Mouse (Mus musculus): ENCODE results near the gene Kifc1.

Kifc1 gene

DNA sequence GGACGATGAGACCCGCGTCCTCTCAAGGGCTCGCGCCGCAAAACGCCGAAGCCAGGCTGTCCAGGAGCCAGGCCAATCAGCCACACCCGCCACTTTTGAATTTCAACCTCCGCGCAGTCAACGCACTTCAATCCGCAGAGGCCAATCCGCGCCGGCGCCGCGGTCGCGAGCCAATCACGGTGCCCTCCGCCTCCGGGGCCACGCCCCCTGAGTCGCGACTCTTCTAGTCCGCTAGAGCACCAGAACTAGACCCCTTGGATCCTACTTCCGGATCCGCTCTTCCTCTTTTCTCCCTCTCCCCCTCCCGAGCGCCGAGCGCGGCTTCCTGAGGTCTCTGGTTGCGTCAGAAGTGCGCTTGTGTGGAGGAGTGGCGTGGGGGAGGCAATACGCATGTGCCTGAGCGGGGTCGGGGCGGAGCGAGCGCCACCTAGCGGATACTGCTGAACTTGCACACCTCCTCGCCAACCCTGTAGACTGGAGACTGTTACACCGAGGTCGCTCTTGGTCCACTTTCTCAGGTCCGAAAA, at the start of gene Kifc1:
Kifc1 (minus strand) TSS at position 129 of the 527 bp plus-strand sequence.
- in situ Hi-C loops (cut with MboI): no loop called here

DNA sequence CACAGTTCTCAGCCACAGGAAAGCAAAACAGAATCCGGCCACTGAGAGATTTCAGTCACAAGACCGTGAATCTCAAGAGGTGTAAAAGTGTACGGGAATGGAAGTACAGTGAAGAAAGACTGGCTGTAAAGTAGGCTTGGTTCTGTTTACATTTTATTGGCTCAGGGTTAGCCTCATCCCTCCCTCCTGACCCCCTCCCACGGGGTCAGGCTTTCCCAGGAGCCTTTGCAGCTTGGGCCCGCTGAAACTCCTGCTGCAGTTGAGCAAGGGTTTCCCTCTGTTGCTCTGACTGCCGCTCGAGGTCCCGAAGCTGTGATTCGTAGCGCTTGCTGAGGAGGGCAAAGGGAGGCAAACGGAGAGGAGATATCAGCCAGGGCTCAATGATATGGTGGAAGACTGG, 48.3 kb upstream of the Kifc1 start:
- in situ Hi-C loops (cut with MboI): no loop called here

DNA sequence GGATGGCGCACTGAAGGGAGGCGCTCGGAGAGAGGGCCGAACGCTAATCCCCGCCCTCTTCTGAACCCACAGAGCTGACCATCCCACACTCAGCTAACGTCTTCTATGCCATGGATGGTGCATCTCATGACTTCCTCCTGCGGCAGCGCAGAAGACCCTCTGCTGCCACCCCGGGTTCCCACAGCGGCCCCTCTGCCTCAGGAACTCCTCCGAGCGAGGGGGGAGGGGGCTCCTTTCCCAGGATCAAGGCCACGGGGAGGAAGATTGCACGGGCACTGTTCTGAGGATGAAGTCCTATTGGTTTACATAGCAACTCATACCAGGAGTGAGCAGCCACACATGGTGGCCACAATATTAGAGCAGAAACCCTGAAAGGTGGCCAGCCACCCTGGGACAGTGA, 46.5 kb upstream of the Kifc1 start:
- in situ Hi-C loops (cut with MboI): no loop called here

DNA sequence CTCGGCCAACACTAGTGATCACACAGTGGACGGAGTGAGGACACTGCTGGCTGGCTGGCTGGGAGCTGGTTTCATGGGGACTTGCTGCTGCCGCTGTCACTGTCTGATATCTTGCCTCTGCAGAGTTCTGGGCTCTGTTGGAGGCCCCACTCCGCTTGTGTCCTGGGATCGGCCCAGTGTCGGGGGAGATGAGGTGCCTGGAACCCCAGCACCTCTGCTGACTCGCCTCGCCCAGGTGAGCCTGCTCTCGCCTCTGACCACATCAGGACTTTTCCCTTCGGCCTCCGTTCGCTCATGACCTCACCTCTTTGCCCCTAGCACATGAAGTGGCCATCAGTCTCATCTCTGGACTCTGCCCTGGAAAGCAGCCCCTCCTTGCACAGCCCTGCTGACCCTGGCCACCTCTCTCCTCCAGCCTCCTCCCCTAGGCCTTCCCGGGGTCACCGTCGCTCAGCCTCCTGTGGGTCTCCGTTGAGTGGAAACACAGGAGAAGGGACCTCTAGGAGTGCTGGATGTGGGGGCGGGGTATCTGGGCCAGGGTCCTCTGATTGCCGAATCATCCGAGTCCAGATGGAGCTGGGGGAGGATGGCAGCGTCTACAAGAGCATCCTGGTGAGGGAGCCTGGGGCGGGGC, 45.1 kb upstream of the Kifc1 start:
- in situ Hi-C loops (cut with MboI): no loop called here

DNA sequence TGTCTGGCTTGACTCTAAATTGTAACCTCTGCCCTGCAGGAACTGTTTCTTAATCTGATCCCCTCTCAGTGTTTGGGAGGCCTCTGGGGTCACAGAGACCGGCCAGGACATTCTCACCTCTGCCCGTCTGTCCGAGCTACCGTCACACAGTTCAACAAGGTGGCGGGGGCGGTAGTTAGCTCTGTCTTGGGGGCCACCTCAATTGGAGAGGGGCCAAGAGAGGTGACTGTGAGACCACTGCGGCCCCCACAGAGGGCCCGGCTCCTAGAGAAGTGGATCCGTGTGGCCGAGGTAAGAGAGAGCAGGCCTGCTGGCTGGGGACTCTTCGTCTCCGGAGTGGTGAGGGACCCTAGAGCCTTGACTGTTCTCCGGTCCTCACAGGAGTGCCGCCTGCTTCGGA, 42.5 kb upstream of the Kifc1 start:
- in situ Hi-C loops (cut with MboI): no loop called here

DNA sequence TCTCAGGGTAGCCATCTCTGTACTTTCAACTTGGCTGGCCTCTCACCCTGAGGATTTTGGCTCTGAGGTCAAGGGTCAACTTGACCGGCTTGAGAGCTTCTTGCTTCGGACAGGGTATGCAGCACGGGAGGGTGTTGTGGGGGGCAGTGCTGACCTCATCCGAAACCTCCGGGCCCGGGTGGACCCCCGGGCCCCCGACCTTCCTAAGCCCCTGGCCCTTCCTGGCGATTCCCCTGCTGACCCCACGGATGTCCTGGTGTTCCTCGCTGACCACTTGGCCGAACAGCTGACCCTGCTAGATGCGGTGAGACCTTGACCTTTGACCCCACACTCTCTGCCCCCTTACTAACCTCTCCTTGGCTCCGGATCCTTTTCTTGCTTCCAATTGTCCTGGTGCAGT, 42.0 kb upstream of the Kifc1 start:
- in situ Hi-C loops (cut with MboI): no loop called here

DNA sequence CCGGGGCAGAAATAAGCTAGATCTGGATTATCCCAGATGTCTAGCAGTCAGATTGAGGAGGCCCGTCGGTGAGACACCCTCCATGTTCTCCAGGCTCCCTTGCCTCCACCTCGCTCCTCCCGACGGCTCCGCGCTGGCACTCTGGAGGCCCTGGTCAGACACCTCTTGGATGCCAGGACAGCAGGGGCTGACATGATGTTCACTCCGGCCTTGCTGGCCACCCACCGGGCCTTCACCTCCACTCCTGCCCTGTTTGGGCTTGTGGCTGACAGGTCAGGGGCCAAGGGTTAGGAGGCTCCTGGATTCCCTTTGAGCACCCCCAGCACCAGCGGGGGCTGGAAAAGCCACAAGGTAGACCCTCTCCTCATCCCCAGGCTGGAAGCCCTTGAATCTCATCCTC, 41.5 kb upstream of the Kifc1 start:
- in situ Hi-C loops (cut with MboI): no loop called here

DNA sequence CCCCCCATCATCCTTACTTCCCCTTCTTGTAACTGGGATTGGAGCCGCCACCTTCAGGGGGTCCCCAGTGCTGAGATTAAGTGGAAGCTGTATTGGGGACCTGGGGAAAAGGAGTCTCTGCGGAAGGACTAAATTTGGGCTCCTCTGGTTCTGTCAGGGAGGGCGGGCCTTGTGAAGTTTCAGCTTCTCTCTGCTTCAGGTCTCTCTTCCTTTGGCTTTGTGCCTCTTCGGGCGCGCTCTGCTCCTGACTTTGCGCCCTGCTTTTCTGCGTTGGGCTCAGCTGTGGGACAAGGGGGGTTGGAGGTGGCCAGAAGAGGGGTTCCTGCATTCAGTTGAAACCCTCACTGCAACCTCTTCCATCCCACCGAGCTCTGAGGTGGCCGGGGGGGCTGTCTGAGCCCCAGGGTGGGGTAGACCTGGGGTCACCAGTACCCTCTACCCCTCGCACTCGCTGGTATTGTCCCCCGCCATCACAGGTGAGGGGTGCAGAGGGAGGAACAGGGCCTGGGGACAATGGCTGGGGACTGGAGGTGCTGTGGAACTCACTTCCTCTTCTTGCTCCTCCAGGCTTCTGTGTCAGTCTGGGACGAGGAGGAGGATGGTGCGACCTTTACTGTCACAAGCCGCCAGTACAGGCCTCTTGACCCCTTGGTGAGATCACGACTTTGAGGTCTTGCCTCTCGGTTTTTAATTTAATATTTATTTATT, 40.9 kb upstream of the Kifc1 start:
- in situ Hi-C loops (cut with MboI): no loop called here

DNA sequence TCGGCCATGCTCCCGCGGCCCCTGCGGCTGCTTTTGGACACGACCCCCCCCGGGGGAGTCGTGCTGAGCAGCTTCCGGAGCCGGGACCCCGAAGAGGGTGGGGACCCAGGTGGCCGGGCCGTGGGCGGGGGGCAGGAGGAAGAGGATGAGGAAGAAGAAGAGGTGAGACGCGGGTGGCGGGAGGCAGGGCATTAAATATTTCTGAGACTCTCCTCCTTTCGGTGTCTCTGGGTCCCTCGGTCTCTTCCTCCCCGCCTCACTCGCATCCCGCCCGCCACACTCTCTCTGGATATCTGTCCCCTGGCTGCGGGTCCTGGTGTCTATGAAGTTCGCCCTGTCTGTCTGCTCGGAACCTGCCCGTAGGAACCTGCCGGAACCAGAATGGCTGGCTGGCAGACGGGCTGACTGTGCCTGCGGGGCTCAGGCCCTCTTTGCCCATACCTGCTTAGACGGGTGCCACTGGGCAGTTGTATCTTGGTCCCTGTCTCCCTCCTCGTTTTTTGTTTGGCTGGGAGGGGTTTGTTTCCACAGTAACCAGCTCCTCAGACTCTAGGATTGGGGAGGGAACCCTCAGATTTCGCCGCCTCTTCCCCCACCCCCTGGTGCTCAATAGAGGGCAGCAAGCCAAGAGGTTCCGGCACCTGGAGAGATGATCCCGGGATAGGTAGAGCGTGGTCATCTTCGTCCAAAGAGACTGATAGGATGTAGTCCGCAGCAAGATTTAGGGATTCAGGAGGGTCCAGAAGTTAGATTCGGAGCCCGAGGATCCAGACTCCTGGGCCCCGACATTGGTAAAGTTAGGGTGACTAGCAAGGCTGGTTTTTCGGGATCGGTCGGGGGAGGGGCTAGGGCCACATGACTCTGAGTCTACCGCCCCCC, 40.1 kb upstream of the Kifc1 start:
- in situ Hi-C loops (cut with MboI): no loop called here

DNA sequence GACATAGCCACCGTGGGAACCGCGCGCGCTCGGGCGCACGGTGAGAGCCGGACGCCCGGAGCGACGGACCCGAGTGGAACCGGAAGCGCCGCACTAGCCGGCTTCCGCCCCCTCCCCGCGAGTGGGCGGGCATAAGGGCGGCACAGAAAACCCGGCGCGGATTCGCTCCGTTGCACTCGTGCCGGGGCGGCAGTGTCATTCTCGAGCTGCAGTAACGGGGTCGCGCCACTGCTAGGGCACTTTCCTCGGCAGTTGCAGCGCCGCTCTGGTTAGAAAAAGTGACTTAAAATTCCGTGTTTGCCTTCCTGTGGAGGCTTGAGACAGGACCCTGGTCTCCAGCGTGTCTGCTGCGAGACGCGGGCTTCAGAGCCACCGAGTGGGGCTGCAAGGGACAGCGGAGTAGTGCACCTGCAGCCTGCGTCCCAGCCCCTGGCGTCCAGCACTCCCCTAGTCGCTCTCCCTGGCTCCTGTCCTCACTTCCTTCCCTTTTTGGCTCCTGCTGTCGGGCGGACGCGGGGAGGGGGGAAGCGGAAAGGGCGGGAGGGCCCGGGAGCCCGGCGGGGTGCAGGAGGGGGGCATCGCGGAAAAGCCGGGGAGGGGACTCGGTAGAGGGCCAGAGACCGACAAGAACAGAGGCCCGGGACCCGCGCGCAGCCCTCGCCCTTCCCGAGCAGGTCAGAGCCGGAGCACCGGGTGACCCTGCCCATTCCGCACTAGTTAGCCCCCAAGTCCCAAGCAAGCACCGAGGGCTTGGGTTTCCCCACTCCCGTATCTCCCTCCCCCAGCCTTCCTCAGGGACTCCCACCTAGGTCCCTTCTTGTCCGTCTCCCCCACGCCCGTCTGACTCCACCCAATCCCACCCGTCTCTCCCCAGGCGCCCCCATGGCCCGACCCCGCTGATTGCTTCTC, 39.2 kb upstream of the Kifc1 start, which contains the start of gene Rgl2:
Rgl2 (plus strand) TSS at position 173 of the 909 bp plus-strand sequence.
- in situ Hi-C loops (cut with MboI): no loop called here

DNA sequence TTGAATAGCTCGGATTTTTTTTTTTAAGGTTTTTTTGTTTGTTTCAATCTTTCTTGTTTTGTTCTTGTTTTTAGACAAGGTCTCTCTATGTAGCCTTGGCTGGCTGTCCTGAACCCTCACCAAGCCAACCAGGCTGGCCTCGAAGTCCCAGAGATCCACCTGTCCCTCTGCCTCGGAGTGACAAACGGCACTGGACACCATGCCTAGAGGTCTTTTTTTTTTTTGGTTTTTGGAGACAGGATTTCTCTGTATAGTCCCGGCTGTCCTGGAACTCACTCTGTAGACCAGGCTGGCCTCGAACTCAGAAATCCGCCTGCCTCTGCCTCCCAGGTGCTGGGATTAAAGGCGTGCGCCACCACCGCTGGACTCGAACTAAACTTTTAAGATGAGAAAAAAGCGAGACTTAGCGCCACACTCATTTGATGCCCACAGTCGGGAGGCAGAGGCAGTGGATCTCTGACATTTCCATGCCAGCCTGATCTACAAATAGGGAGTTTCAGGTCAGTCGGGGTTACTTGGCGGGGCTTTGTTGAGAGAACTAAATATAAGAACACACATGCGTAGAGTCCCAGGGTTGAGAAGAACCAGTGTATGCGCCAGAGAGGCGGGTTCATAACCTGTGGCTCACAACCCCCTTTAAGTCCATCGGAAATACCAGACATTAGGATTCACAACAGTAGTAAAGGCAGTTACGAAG, 37.9 kb upstream of the Kifc1 start:
- in situ Hi-C loops (cut with MboI): no loop called here

DNA sequence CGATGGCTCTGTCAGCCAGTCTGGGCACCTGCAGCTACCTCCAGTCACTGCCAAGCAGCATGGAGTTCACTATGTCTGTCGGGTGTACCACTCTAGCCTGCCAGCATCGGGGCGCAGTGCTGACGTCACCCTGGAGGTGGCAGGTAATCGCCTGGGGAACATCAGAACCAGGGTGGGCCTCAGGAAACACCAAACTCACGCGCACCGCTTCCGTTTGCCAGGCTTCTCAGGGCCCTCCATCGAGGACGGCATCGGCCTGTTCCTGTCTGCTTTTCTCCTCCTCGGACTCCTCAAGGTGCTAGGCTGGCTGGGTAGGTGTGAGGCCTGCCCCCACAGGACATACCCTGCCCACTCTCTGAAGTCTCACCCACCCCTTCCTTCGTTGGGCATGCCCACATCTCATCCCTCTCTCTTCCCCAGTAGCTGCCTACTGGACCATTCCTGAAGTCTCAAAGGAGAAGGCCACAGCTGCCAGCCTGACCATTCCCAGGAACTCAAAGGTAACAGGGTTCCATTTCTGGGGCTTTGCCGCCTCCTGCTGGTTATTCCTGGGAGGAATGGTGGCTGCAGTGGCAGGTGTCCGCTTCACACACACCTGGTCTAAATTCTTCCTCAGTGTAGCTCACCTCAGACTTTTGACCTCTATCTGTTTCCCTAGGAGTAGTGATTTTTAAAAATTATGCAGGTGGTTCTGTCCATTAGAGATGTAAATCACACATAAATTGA, 35.9 kb upstream of the Kifc1 start:
- in situ Hi-C loops (cut with MboI): no loop called here

DNA sequence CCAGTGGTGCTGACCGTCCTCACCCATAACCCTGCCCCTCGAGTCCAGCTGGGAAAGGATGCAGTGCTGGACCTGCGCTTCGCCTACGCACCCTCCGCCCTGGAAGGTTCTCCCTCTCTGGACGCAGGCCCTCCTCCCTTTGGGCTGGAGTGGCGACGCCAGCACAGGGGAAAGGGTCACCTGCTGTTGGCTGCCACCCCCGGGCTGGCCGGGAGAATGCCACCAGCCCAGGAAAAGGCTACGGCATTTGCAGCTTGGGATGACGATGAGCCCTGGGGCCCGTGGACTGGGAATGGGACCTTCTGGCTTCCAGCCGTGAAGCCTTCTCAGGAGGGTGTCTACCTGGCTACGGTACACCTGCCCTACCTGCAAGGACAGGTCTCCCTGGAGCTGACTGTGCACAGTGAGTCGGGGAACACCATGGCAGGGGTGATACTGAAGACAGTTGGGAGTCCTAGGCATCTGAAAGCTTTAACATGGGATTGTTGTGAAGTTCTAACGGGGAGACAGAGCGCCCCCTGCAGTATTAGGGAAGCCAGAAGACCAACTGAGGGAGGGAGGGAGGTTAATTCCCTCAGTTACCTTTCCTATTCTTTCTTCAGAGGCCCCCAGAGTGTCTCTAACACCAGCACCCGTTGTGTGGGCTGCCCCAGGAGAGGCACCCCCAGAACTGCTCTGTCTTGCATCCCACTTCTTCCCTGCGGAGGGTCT, 35.1 kb upstream of the Kifc1 start:
- in situ Hi-C loops (cut with MboI): no loop called here

DNA sequence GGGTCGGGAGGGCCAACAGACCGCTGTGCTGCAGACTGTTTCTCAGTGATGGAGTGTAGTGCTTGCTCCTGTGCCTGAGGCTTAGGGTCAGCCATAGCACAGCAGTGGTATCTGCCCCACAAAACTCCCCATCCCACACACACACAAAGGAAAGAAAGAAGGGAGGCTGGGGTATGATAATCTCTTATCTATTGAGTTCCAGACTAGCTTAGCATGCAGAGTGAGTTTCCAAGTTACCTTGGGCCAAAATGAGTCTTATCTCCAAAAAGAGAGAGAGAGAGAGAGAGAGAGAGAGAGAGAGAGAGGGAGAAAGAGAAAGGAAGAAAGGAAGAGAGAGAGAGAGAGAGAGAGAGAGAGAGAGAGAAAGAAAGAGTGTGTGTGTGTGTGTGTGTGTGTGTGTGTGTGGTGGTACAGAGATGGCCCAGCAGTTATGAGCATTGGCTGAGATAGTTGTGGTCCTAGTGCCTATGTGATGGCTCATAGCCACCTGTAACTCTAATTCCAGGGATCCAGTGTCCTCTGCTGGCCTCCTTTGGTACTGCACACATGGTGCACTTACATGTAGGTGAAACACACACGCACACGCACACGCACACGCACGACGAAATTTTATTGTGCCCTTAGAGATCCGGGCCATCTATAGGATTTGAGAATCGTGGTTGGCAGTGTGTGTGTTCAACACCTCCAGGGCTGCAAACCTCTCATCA, 34.3 kb upstream of the Kifc1 start:
- in situ Hi-C loops (cut with MboI): no loop called here

DNA sequence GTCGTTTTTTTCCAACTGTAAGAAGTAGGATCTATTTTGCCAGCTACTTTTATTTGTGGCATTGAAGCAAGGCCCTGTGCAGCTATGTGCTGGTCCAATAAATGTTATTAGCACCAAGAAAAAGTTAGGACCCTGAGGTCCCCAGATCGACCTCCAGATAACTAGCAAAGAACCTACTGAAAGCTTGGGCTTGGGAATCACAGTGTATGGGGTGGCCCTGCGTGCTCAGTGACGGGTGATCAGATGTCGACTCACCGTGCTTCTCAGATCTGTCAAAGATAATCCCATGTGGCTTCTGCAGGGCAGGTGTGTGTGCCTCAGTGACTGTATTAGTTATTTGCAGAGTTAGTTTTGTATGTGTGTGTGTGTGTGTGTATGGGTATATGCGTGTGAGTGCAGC, 30.9 kb upstream of the Kifc1 start:
- in situ Hi-C loops (cut with MboI): no loop called here

DNA sequence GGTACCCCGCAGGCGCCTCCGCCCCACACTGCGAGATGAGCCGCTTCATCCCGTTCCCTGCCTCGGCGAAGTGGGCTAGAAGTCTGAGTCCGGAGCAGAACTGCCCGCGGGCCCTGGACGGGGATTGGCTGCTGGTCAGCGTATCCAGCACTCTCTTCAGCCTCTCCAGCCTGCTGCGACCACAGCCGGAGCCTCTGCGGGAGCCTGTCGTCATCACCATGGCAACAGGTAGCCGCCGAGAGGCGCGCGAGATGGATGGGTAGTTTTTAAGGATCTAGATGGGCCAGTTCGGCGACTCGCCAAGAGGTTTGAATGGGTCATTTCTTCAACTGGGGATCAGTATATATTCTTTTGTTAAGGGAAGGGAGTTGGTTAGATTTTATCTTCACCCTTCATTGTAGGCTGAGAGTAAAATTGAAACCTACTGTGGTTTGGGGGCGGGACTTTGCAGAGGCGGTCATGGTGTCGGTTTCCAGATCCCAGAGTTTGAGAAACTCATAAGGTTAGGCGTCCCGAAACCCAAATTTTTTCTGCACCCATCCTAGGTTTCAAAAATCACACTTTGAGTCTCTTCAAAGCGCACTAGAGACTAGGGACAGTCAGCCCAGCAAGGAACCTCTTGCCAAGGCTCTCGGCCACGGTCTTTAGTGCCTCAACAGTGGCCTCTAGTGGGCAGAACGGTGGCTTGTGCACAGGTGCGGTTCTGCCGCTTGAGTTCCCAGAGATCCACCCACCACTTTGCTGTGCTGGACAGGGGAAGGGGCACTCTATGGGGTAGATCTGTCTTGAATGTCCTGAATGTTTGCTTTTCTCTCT, 30.0 kb upstream of the Kifc1 start:
- in situ Hi-C loops (cut with MboI): no loop called here

DNA sequence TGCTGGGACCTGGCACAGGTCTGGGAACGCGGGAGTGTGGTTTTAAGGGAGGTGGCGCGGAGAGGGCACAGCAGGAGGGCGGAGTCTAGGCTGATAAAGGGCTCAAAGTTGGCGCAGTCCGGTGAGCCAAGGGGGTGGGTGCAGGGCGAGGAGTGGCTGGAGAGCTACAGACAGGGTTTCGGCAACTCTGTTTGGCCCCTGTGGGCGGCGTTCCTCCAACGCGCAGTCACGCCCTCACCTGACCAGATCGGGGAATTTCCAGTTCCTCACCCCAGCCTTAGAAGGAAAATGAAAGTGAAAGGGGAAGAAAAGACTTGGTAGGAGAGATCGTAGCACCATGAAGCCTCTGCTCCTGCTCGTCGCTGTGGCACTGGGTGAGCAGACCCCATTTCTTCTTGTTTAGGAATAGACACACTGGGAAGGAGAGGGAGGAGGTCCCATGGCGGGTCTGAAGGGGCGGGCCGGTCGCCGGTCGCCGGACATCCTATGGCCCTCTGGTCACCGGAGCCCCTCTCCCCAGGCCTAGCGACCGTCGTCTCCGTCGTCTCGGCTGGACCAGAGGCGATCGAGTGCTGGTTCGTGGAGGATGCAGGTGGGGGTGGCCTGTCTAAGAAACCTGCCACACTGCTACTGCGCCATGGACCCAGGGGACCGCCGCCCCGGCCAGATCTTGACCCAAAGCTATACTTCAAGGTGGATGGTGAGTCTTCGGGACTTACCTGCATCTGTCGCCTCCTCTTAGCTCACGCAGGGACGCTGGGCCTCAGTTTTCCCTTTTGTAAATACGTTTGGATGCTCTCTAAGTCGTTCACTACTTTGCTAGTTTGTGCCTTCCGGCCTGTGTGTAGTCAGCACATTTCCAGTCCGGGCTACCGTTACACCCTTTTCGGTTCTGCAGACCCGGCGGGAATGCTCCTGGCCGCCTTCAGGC, 29.2 kb upstream of the Kifc1 start:
- in situ Hi-C loops (cut with MboI): no loop called here

Measured in mature B cell (primary cell).